Mouse (Mus musculus) kidney, adult 2 months (tissue): ENCODE measurements around the gene Alg1.

Source experiments
- CTCF ChIP-seq: fragments of 200-500 bp; conservative IDR thresholded peaks from 2 replicates; pipeline ENCODE4 v1.5.1; 2011; ENCODE audit warnings: low read depth, mild to moderate bottlenecking, control low read depth, low read length, moderate library complexity, mixed read lengths; ENCODE audit not compliant: insufficient read depth, insufficient read length
- POLR2A ChIP-seq: fragments of 200-500 bp; IDR thresholded peaks from one replicate; pipeline ENCODE4 v1.6.1; 2011; ENCODE audit warnings: low read depth, low read length, control low read depth

DNA sequence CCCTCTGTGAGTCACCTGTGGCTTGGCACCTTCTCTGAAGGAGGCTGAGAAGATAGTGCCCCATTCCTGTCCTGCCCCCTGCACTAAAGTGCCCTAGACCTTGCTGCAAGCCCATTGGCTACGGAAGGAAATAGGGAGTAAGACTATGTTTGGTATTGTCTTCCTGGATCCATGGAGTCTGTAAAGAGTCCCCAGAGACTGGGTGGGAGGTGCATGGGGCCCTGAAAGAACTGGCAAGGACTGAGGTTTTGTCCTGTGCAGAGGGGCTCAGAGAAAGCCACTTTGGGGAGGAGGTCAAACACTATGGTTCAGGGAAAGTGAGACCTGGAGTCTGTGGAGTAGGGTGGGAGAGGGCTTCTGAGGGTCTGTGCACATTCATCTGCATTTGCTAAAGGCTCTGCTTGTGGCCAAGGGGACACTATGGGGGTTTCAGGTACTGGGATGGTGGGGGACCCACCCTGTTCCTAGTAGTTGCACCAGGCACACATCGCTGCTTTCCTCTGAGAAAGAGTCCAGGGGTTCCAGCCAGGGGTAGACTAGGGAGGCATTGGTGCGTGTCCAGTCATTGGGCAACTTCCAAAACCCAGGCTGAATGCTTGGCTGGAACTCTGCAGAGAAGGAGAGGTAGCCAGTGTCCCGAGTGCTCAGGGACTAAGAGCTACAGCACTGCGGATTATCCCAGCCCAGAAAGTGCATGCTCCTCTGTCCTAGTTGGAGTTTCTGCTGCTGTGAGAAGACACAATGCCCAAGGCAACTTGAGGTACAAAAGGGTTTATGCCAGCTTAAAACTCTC is 15.9 kb upstream of the Alg1 start:
- TF ChIP-seq CTCF, result no peak
- no peak for TF ChIP-seq POLR2A
